Mouse (Mus musculus) stomach, embryonic 14.5 days (tissue): ENCODE results near the gene Htr3a. TPM values are rescaled to one million over a fixed set of nuclear protein-coding genes. Genes with fewer than 3 reads are reported as not detected.

Experiments used
- ATAC-seq: fragments of 200-750 bp; cut with Nextera tagmentation; 2 replicates; pipeline ENCODE4 v1.8.0; 2017; ENCODE audit warnings: low read depth, moderate TSS enrichment; ENCODE audit not compliant: insufficient number of reproducible peaks, insufficient read depth, low FRiP score
- H3K27ac ChIP-seq: fragments of 300-500 bp; sonication (generic); 2 replicates; pipeline ENCODE4 v1.5.1; 2014; ENCODE audit warnings: mild to moderate bottlenecking, low read length, moderate library complexity, mixed read lengths
- H3K27me3 ChIP-seq: fragments of 300-500 bp; sonication (generic); 2 replicates; pipeline ENCODE4 v1.6.1; 2014; ENCODE audit warnings: low read length, control low read depth, mixed read lengths; ENCODE audit not compliant: control insufficient read depth, insufficient read depth
- H3K36me3 ChIP-seq: fragments of 300-500 bp; sonication (generic); 2 replicates; pipeline ENCODE4 v1.6.1; 2014; ENCODE audit warnings: mild to moderate bottlenecking, control low read depth, low read length, moderate library complexity, mixed read lengths; ENCODE audit not compliant: control insufficient read depth, insufficient read depth
- H3K4me1 ChIP-seq: fragments of 300-500 bp; sonication (generic); 2 replicates; pipeline ENCODE4 v1.6.1; 2014; ENCODE audit warnings: low read length, control low read depth, mixed read lengths; ENCODE audit not compliant: control insufficient read depth, insufficient read depth
- H3K4me2 ChIP-seq: fragments of 300-500 bp; sonication (generic); replicated peaks from 2 replicates; pipeline ENCODE4 v1.6.1; 2014; ENCODE audit warnings: low read depth, low read length, control low read depth
- H3K4me3 ChIP-seq: fragments of 300-500 bp; sonication (generic); 2 replicates; pipeline ENCODE4 v1.5.1; 2014; ENCODE audit warnings: low read depth, low read length, control low read depth
- H3K9ac ChIP-seq: fragments of 300-500 bp; sonication (generic); replicated peaks from 2 replicates; pipeline ENCODE4 v1.6.1; 2014; ENCODE audit warnings: low read depth, mild to moderate bottlenecking, control low read depth, low read length, moderate library complexity, mixed read lengths
- H3K9me3 ChIP-seq: fragments of 300-500 bp; sonication (generic); 2 replicates; pipeline ENCODE4 v1.6.1; 2016; ENCODE audit warnings: low read depth, low read length, control low read depth; ENCODE audit not compliant: control insufficient read depth
- WGBS: fragments of 180-500 bp; shearing (Covaris S2); extraction: QIAGEN DNeasy Blood & Tissue Kit; methylation state at CpG from one replicate; pipeline ENCODE4 v1.1.7; 2014; 5-methylcytosine and 5-hydroxymethylcytosine counted together
- polyA plus RNA-seq: library from polyadenylated mRNA; unstranded; fragments of >200 nt; fragmentation: Nextera tagmentation; extraction: Ambion mirVana; gene quantifications from 2 replicates; pipeline ENCODE4 v1.2.1, GENCODE M21; 2014

The Htr3a gene
- polyA plus RNA-seq, result 0.77 and 1.4 TPM in 2 replicates

DNA sequence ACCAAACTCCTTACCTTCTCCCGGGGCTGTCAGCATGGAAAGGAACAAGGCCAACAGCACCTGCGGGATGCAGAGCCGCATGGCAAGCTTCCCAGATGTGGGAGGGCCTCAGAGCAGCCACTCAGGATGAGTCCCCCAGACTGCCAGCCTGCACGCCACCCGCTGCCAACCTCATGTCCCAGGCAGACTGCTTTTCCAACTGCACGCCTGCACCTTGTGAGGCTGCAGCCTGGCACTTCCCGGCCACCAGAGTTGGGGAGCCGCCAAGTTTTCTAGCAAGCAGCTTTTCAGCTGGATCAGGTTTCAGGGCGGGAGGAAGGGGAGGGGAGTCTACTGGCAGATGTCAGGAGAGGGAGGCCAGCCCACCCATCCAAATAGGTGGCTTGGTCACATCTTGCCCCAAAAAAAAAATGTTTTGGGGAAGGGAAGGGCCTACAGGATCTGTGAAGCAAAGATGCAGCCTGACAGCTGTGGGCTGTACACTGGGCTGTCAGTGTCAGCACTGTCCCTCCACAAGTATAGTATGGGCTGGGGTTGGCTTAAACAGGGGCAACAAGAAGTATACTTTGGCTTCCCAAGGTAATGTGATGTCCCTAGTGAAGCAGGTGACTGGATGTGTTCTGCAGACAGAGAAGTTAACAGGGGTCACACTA is at the start of gene Htr3a:
Gene Htr3a (minus strand): TSS at position 215 of the 653 bp plus-strand sequence.
- H3K9me3 ChIP-seq, result no peaks in the 10 kb centered on the region
- no peaks in the 10 kb centered on the region for H3K36me3 ChIP-seq
- no peak within 1 kb of the TSS for H3K9ac ChIP-seq
- H3K27ac ChIP-seq, result no peak within 1 kb of the TSS
- 3% methylated on average over 9 of the region's 9 CpGs for WGBS
- no peak within 1 kb of the TSS for H3K4me2 ChIP-seq
- H3K4me1 ChIP-seq, result 0 out of 2 replicates have a peak, but pooled peaks cover 6% of the 10 kb centered on the region
- H3K27me3 ChIP-seq, result no peaks in the 10 kb centered on the region
- H3K4me3 ChIP-seq, result no peak within 1 kb of the TSS
- ATAC-seq, result peak; percentile 46; the same call in 1 of the 2 replicates

DNA sequence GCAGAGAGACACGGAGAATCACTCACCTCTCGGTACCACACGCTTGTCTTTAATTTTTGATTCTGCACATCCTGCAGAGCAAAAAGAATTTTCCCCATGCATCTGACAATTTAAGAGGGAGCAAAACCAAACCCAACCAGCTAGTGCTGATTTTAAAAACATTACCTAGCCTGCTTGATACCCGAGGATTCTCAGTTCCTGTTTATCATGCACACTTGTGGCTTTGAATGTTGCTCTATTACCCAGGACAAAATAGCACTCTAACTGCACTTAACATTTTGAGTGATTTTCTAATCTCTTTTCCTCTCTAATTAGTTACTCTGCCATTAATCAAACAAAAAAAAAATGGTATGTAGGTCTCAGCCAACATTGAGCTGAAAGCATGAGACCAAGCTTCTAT is 36.7 kb upstream of the Htr3a start:
- no peaks in the 10 kb centered on the region for H3K36me3 ChIP-seq
- H3K4me1 ChIP-seq, result no peaks in the 10 kb centered on the region
- ATAC-seq, result no peak
- no peak overlapping the region for H3K4me3 ChIP-seq
- H3K9me3 ChIP-seq, result no peaks in the 10 kb centered on the region
- H3K27ac ChIP-seq, result no peak overlapping the region
- no peaks in the 10 kb centered on the region for H3K27me3 ChIP-seq
- H3K9ac ChIP-seq, result no peak overlapping the region
- WGBS, result 77% methylated on average over 4 of the region's 4 CpGs
- no peak overlapping the region for H3K4me2 ChIP-seq

DNA sequence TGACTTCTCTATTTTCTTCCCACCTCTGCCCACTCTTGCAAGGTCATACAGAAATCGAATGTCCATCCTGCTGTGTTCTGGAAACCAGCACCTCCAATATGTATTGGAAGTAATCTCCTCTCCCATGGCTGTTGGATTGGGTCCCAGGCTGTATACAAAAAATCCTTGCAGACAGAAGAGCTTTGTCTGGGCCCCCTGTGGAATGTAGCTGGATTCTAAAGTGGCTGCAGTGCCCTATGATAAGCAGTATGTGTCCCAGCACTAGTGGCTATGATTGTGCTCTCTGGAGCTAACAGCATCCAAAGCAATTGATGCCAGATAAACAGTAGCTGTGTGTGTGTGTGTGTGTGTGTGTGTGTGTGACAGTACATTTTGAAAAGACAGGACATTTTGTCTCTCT is 31.4 kb upstream of the Htr3a start:
- Histone ChIP-seq H3K27ac (no peak overlapping the region), H3K9me3 (no peaks in the 10 kb centered on the region), H3K4me3 (no peak overlapping the region), H3K4me2 (no peak overlapping the region), H3K9ac (no peak overlapping the region), H3K36me3 (no peaks in the 10 kb centered on the region), H3K4me1 (no peaks in the 10 kb centered on the region), H3K27me3 (no peaks in the 10 kb centered on the region)
- no peak for ATAC-seq
- 78% methylated on average over 1 of the region's 1 CpGs for WGBS

DNA sequence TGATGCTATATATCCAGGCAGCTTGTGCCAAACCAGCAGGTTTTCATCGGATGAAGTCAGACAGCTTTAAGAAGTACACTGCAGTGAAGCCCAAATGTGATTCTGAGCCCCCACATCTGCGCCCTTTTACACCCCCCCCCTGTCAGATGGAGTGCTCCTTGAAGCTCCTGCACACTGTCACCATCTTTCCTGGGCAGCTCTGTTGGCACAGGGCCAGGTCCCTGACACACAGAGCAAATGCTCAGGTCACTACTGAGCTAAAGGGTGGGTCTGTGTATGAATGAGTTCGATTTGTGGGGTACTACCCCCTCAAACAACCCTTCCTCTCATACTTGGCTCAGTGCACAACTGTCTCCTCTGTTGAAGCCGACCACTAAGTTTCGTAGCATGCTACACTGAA is 18.5 kb upstream of the Htr3a start:
- Histone ChIP-seq H3K36me3 (no peaks in the 10 kb centered on the region), H3K4me1 (no peaks in the 10 kb centered on the region), H3K9ac (no peak overlapping the region), H3K4me2 (no peak overlapping the region), H3K4me3 (no peak overlapping the region), H3K27ac (no peak overlapping the region), H3K9me3 (no peaks in the 10 kb centered on the region), H3K27me3 (no peaks in the 10 kb centered on the region)
- ATAC-seq, result no peak
- 67% methylated on average over 5 of the region's 5 CpGs for WGBS

DNA sequence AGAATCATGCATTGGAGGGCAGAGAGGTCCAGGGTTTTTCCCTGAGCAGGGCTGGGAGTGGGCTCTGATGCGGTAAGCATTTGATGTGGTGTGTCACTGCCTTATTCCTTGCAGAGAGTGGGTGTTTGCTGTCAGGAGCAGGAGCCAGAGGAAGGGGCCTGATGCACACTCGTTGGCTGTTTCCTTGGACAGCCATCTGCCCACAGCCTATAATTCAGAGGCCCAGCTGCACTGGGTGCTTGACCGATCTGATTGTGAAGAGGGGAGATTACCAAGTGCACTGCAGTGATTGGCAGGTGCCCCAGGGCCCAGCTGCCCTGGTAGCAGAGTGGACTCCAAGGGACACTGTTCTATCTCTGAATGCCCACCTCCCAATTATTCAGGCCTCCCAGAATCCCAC is 17.9 kb upstream of the Htr3a start:
- no peaks in the 10 kb centered on the region for H3K4me1 ChIP-seq
- 56% methylated on average over 3 of the region's 3 CpGs for WGBS
- no peaks in the 10 kb centered on the region for H3K27me3 ChIP-seq
- no peak overlapping the region for H3K4me3 ChIP-seq
- no peak for ATAC-seq
- no peak overlapping the region for H3K9ac ChIP-seq
- no peaks in the 10 kb centered on the region for H3K36me3 ChIP-seq
- H3K4me2 ChIP-seq, result no peak overlapping the region
- no peaks in the 10 kb centered on the region for H3K9me3 ChIP-seq
- no peak overlapping the region for H3K27ac ChIP-seq

DNA sequence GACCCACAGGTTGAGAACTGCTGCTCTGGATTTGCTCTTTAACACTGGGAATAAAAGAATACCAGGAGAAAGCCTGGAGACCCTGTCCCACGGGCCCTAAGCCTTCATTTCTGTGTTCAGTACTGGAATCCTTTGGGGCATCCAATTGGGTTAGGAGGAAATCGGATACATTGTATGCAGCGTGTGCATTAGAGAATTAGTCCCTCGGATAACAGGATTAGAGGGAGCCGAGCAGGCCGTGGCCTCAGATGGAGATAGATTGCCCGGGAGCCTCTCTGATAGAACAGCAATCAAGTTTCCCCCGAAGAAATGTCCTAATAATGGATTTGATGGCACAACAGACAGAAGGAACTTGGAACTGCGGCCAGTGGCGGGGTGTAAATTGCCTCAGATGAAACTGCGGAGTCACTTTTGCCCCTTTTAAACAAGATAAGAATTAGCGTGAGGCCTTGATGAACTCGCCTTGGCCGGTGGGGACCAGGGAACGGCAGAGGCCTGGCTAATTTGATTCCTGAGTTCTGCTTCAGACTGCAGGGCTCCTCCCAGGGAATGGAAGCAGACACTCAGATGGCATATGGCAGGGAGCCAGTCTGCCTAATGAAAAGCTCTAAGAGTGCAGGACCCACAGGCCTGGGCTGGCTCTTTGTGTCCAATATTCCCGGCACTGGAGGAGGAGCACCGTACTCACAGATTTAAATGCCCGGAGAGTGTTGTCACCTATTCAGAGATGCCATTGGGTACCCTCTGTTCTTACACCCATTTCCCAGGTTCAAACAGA is 5.3 kb upstream of the Htr3a start:
- 53% methylated on average over 18 of the region's 18 CpGs for WGBS
- no peak overlapping the region for H3K4me3 ChIP-seq
- H3K27me3 ChIP-seq, result no peaks in the 10 kb centered on the region
- no peak for ATAC-seq
- H3K27ac ChIP-seq, result 0 out of 2 replicates have a peak overlapping the region, but pooled peaks have one; percentile 10
- H3K9me3 ChIP-seq, result no peaks in the 10 kb centered on the region
- no peak overlapping the region for H3K4me2 ChIP-seq
- H3K4me1 ChIP-seq, result 0 out of 2 replicates have a peak, but pooled peaks cover under 1% of the 10 kb centered on the region
- H3K9ac ChIP-seq, result no peak overlapping the region
- no peaks in the 10 kb centered on the region for H3K36me3 ChIP-seq

DNA sequence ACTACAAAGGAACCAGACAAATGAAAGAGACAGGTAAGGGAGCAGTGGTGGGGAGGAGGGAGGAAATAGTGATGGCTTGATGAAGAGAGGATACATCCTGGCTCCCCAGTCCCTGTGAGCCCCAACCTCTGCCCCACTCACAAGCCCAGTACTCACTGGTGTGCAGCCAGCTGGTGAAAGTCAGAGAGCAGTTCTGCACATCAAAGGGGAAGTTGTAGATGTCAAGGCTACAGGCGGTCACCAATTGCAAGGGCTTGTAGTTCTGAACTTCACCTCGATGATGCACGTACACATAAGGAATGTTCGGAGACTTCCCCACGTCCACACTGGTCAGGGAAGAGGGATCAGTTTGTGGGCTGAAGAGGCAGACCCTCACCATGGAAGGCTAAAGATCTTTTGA is 6.5 kb downstream of the Htr3a start:
- H3K36me3 ChIP-seq, result no peaks in the 10 kb centered on the region
- no peaks in the 10 kb centered on the region for H3K4me1 ChIP-seq
- no peaks in the 10 kb centered on the region for H3K27me3 ChIP-seq
- 78% methylated on average over 5 of the region's 5 CpGs for WGBS
- no peak overlapping the region for H3K27ac ChIP-seq
- no peak for ATAC-seq
- H3K4me3 ChIP-seq, result no peak overlapping the region
- H3K9me3 ChIP-seq, result no peaks in the 10 kb centered on the region
- H3K4me2 ChIP-seq, result no peak overlapping the region
- no peak overlapping the region for H3K9ac ChIP-seq

DNA sequence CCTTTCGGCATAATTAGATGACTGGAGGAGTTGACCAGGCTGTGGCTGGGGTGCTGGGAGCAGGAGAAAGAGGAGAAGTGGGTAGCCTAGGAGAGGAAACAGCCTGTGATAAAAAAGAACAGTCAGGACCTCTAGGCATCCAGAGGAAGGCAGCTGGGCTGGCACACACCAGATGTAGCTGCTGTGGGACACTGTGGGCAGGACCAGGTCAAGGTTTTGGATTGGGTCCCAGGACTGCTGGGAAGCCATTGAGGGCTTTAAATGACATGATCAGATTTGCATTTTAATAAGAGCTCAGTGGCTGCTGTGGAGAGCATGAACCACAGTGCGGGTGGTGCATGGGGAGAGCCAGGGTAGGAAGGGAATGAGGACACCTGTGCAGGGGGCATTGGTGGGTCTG is 7.1 kb downstream of the Htr3a start:
- Histone ChIP-seq H3K9ac (no peak overlapping the region), H3K27me3 (no peaks in the 10 kb centered on the region), H3K27ac (no peak overlapping the region), H3K9me3 (no peaks in the 10 kb centered on the region), H3K36me3 (no peaks in the 10 kb centered on the region), H3K4me3 (no peak overlapping the region), H3K4me2 (no peak overlapping the region), H3K4me1 (no peaks in the 10 kb centered on the region)
- ATAC-seq, result no peak
- WGBS, result 81% methylated on average over 2 of the region's 2 CpGs
